Mouse (Mus musculus): ENCODE results near the gene Myo9b. TPM values are rescaled to one million over a fixed set of nuclear protein-coding genes. Genes with fewer than 3 reads are reported as not detected.

Myo9b gene
- polyA plus RNA-seq, 1 experiment from 2014 or later: 16.0 TPM

- Histone ChIP-seq H3K36me3 (ENCODE audit: control insufficient read depth, insufficient read depth, low read length) (no peaks in the 10 kb centered on the region), H3K27ac (ENCODE audit: low read depth, low read length) (no peak overlapping the region), H3K9me3 (ENCODE audit: control insufficient read depth, low read length) (no peaks in the 10 kb centered on the region), H3K4me1 (ENCODE audit: control insufficient read depth, insufficient read depth, low read length) (peaks cover 25% of the 10 kb centered on the region), H3K27me3 (ENCODE audit: control insufficient read depth, insufficient read depth, low read length) (no peaks in the 10 kb centered on the region; the same call in 1 of the 2 replicates), H3K4me2 (ENCODE audit: low read depth, low read length) (no peak overlapping the region), H3K4me3 (ENCODE audit: low read depth, low read length) (no peak overlapping the region), H3K9ac (replicated peaks; ENCODE audit: low read depth, low read length) (no peak overlapping the region)
- WGBS: 8% methylated on average over 12 of the region's 12 CpGs
- no peak for ATAC-seq (ENCODE audit: low read depth)
Observed at GRCm38 (mm10) chr8:71383396-71383795, 110.9 kb downstream of the Myo9b start.

GRCm38 (mm10) chr8:71383860-71384259, 111.3 kb downstream of the Myo9b start:
- WGBS: 45% methylated on average over 3 of the region's 3 CpGs
- H3K9ac ChIP-seq (replicated peaks; ENCODE audit: low read depth, low read length): no peak overlapping the region
- H3K4me1 ChIP-seq (ENCODE audit: control insufficient read depth, insufficient read depth, low read length): peaks cover 20% of the 10 kb centered on the region
- H3K27me3 ChIP-seq (ENCODE audit: control insufficient read depth, insufficient read depth, low read length): no peaks in the 10 kb centered on the region; the same call in 1 of the 2 replicates
- H3K4me3 ChIP-seq (ENCODE audit: low read depth, low read length): no peak overlapping the region
- H3K4me2 ChIP-seq (ENCODE audit: low read depth, low read length): no peak overlapping the region
- ATAC-seq (ENCODE audit: low read depth): no peak
- H3K27ac ChIP-seq (ENCODE audit: low read depth, low read length): no peak overlapping the region
- H3K9me3 ChIP-seq (ENCODE audit: control insufficient read depth, low read length): no peaks in the 10 kb centered on the region
- no peaks in the 10 kb centered on the region for H3K36me3 ChIP-seq (ENCODE audit: control insufficient read depth, insufficient read depth, low read length)

GRCm38 (mm10) chr8:71385212-71385835, 112.8 kb downstream of the Myo9b start:
- Histone ChIP-seq H3K4me2 (ENCODE audit: low read depth, low read length) (no peak overlapping the region), H3K4me1 (ENCODE audit: control insufficient read depth, insufficient read depth, low read length) (peaks cover 6% of the 10 kb centered on the region), H3K36me3 (ENCODE audit: control insufficient read depth, insufficient read depth, low read length) (no peaks in the 10 kb centered on the region), H3K4me3 (ENCODE audit: low read depth, low read length) (no peak overlapping the region), H3K9ac (replicated peaks; ENCODE audit: low read depth, low read length) (no peak overlapping the region), H3K27me3 (ENCODE audit: control insufficient read depth, insufficient read depth, low read length) (no peaks in the 10 kb centered on the region; the same call in 1 of the 2 replicates), H3K27ac (ENCODE audit: low read depth, low read length) (no peak overlapping the region), H3K9me3 (ENCODE audit: control insufficient read depth, low read length) (no peaks in the 10 kb centered on the region)
- no peak for ATAC-seq (ENCODE audit: low read depth)
- WGBS: 75% methylated on average over 12 of the region's 12 CpGs

- no peak overlapping the region for H3K4me3 ChIP-seq (ENCODE audit: low read depth, low read length)
- H3K27ac ChIP-seq (ENCODE audit: low read depth, low read length): no peak overlapping the region
- no peak overlapping the region for H3K4me2 ChIP-seq (ENCODE audit: low read depth, low read length)
- no peak overlapping the region for H3K9ac ChIP-seq (replicated peaks; ENCODE audit: low read depth, low read length)
- WGBS: 68% methylated on average over 1 of the region's 1 CpGs
- no peak for ATAC-seq (ENCODE audit: low read depth)
- H3K27me3 ChIP-seq (ENCODE audit: control insufficient read depth, insufficient read depth, low read length): no peaks in the 10 kb centered on the region
- no peaks in the 10 kb centered on the region for H3K36me3 ChIP-seq (ENCODE audit: control insufficient read depth, insufficient read depth, low read length)
- H3K4me1 ChIP-seq (ENCODE audit: control insufficient read depth, insufficient read depth, low read length): no peaks in the 10 kb centered on the region
- H3K9me3 ChIP-seq (ENCODE audit: control insufficient read depth, low read length): no peaks in the 10 kb centered on the region
Observed at GRCm38 (mm10) chr8:71388267-71388666, 115.8 kb downstream of the Myo9b start.

GRCm38 (mm10) chr8:71391696-71392095, 119.2 kb downstream of the Myo9b start:
- no peak overlapping the region for H3K4me2 ChIP-seq (ENCODE audit: low read depth, low read length)
- WGBS: 96% methylated on average over 2 of the region's 2 CpGs
- ATAC-seq (ENCODE audit: low read depth): no peak

GRCm38 (mm10) chr8:71392391-71392790, 119.9 kb downstream of the Myo9b start:
- no peaks in the 10 kb centered on the region for H3K9me3 ChIP-seq (ENCODE audit: control insufficient read depth, low read length)
- no peak overlapping the region for H3K27ac ChIP-seq (ENCODE audit: low read depth, low read length)
- no peaks in the 10 kb centered on the region for H3K36me3 ChIP-seq (ENCODE audit: control insufficient read depth, insufficient read depth, low read length)
- 78% methylated on average over 5 of the region's 5 CpGs for WGBS
- H3K4me1 ChIP-seq (ENCODE audit: control insufficient read depth, insufficient read depth, low read length): peaks cover 3% of the 10 kb centered on the region; the same call in 1 of the 2 replicates
- H3K4me3 ChIP-seq (ENCODE audit: low read depth, low read length): no peak overlapping the region
- no peak overlapping the region for H3K9ac ChIP-seq (replicated peaks; ENCODE audit: low read depth, low read length)
- ATAC-seq (ENCODE audit: low read depth): no peak
- no peak overlapping the region for H3K4me2 ChIP-seq (ENCODE audit: low read depth, low read length)
- H3K27me3 ChIP-seq (ENCODE audit: control insufficient read depth, insufficient read depth, low read length): no peaks in the 10 kb centered on the region

More at GRCm38 (mm10) chr8:71391696-71392095, 119.2 kb downstream of the Myo9b start:
- no peak overlapping the region for H3K9ac ChIP-seq (replicated peaks; ENCODE audit: low read depth, low read length)
- H3K36me3 ChIP-seq (ENCODE audit: control insufficient read depth, insufficient read depth, low read length): no peaks in the 10 kb centered on the region
- no peaks in the 10 kb centered on the region for H3K9me3 ChIP-seq (ENCODE audit: control insufficient read depth, low read length)
- H3K4me1 ChIP-seq (ENCODE audit: control insufficient read depth, insufficient read depth, low read length): no peaks in the 10 kb centered on the region
- no peaks in the 10 kb centered on the region for H3K27me3 ChIP-seq (ENCODE audit: control insufficient read depth, insufficient read depth, low read length)
- no peak overlapping the region for H3K4me3 ChIP-seq (ENCODE audit: low read depth, low read length)
- no peak overlapping the region for H3K27ac ChIP-seq (ENCODE audit: low read depth, low read length)

- Histone ChIP-seq H3K9ac (replicated peaks; ENCODE audit: low read depth, low read length) (no peak overlapping the region), H3K36me3 (ENCODE audit: control insufficient read depth, insufficient read depth, low read length) (no peaks in the 10 kb centered on the region), H3K4me3 (ENCODE audit: low read depth, low read length) (no peak overlapping the region), H3K27ac (ENCODE audit: low read depth, low read length) (no peak overlapping the region), H3K4me1 (ENCODE audit: control insufficient read depth, insufficient read depth, low read length) (peaks cover 8% of the 10 kb centered on the region; the same call in 1 of the 2 replicates), H3K27me3 (ENCODE audit: control insufficient read depth, insufficient read depth, low read length) (no peaks in the 10 kb centered on the region), H3K9me3 (ENCODE audit: control insufficient read depth, low read length) (no peaks in the 10 kb centered on the region), H3K4me2 (ENCODE audit: low read depth, low read length) (no peak overlapping the region)
- no peak for ATAC-seq (ENCODE audit: low read depth)
- WGBS: 12% methylated on average over 3 of the region's 3 CpGs
Observed at GRCm38 (mm10) chr8:71392871-71393270, 120.4 kb downstream of the Myo9b start.

GRCm38 (mm10) chr8:71394481-71394880, 122.0 kb downstream of the Myo9b start:
- Histone ChIP-seq H3K4me1 (ENCODE audit: control insufficient read depth, insufficient read depth, low read length) (peaks cover 8% of the 10 kb centered on the region; the same call in 1 of the 2 replicates), H3K9ac (replicated peaks; ENCODE audit: low read depth, low read length) (no peak overlapping the region), H3K36me3 (ENCODE audit: control insufficient read depth, insufficient read depth, low read length) (peaks cover 5% of the 10 kb centered on the region; the same call in 1 of the 2 replicates), H3K4me3 (ENCODE audit: low read depth, low read length) (no peak overlapping the region), H3K27ac (ENCODE audit: low read depth, low read length) (no peak overlapping the region), H3K27me3 (ENCODE audit: control insufficient read depth, insufficient read depth, low read length) (no peaks in the 10 kb centered on the region), H3K9me3 (ENCODE audit: control insufficient read depth, low read length) (no peaks in the 10 kb centered on the region), H3K4me2 (ENCODE audit: low read depth, low read length) (no peak overlapping the region)
- WGBS: 77% methylated on average over 7 of the region's 7 CpGs
- ATAC-seq (ENCODE audit: low read depth): no peak

- no peaks in the 10 kb centered on the region for H3K27me3 ChIP-seq (ENCODE audit: control insufficient read depth, insufficient read depth, low read length)
- peaks cover 8% of the 10 kb centered on the region; the same call in 1 of the 2 replicates for H3K4me1 ChIP-seq (ENCODE audit: control insufficient read depth, insufficient read depth, low read length)
- peaks cover 10% of the 10 kb centered on the region for H3K36me3 ChIP-seq (ENCODE audit: control insufficient read depth, insufficient read depth, low read length)
- H3K27ac ChIP-seq (ENCODE audit: low read depth, low read length): no peak overlapping the region
- no peak for ATAC-seq (ENCODE audit: low read depth)
- WGBS: 90% methylated on average over 10 of the region's 10 CpGs
- H3K4me3 ChIP-seq (ENCODE audit: low read depth, low read length): no peak overlapping the region
- H3K9ac ChIP-seq (replicated peaks; ENCODE audit: low read depth, low read length): no peak overlapping the region
- H3K9me3 ChIP-seq (ENCODE audit: control insufficient read depth, low read length): no peaks in the 10 kb centered on the region
- H3K4me2 ChIP-seq (ENCODE audit: low read depth, low read length): no peak overlapping the region
Observed at GRCm38 (mm10) chr8:71395071-71395470, 122.6 kb downstream of the Myo9b start.

Data from neural tube, embryonic 14.5 days (tissue).